Mouse (Mus musculus): ENCODE measurements at regions not wholly inside any gene's neighbourhood (a gene's known extent, or its start where the extent isn't known, plus 50 kb on each side); places are given as distances from the start of the nearest gene placed in this dataset.

DNA sequence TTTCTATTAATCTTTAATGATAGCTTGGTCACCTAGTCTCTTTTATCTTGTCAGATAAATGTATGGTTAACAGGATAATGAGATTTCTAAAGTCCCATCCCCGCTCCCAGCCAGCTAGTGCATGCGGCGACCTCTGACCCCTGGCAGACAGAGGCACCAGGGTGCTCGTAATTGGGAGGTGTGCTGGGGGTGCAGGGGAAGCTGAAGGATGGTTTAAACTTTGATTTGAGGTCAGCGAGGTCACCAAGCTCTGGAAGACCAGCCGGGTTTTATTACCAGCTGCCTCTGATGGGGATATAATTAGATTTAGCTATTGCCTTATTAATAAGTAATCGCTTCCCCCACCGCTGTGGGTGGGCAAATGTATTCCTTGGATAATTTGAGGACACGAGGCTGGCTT, 276.5 kb downstream of the Uaca start:
- no peak for TF ChIP-seq CTCF (IDR thresholded peaks at IDR 0.05; ENCODE audit: low read depth, low read length)
- TF ChIP-seq TAL1 (conservative IDR thresholded peaks at IDR 0.05; ENCODE audit: low read depth, low read length), result no peak
- no peak for TF ChIP-seq GATA1 (IDR thresholded peaks at IDR 0.05; ENCODE audit: borderline replicate concordance, low read length)
